Mouse (Mus musculus) lung, adult 2 months (tissue): ENCODE measurements around the gene Akr1cl. TPM values are rescaled to one million over a fixed set of nuclear protein-coding genes. Genes with fewer than 3 reads are reported as not detected.
"Not testable (repeated sequence)": the region's sequence is repeated elsewhere in the genome, so short reads cannot be mapped to it uniquely, and the experiment has no call there.

Source experiments
- DNase-seq: peaks from one replicate; pipeline ENCODE4 v3.0.0; 2022
- H3K4me1 ChIP-seq: fragments of 200-500 bp; 2 replicates; pipeline ENCODE4 v1.6.1; 2011; ENCODE audit warnings: low read length; ENCODE audit not compliant: control insufficient read depth, insufficient read depth
- H3K4me3 ChIP-seq: fragments of 200-500 bp; replicated peaks from 2 replicates; pipeline ENCODE3; 2011; ENCODE audit warnings: low read depth, mild to moderate bottlenecking, control low read depth, low read length; ENCODE audit errors: extremely low read depth
- CTCF ChIP-seq: fragments of 200-500 bp; IDR thresholded peaks from 2 replicates; pipeline ENCODE4 v1.5.1; 2011; ENCODE audit warnings: mild to moderate bottlenecking, low read length, control low read depth; ENCODE audit not compliant: insufficient read depth
- POLR2A ChIP-seq: fragments of 200-500 bp; IDR thresholded peaks from 2 replicates; pipeline ENCODE4 v1.6.1; 2011; ENCODE audit warnings: low read depth, mild to moderate bottlenecking, control low read depth, low read length, borderline replicate concordance; ENCODE audit errors: extremely low read depth
- WGBS: fragments of 180-500 bp; shearing (Covaris S2); methylation state at CpG from one replicate; pipeline ENCODE4 v1.1.7; 2018; 5-methylcytosine and 5-hydroxymethylcytosine counted together
- polyA plus RNA-seq: library from polyadenylated mRNA; depleted of rRNA; stranded (reverse); fragments of >200 nt; gene quantifications from 2 replicates; pipeline ENCODE4 v1.2.3, GENCODE M21; 2012; rRNA removed

Gene Akr1cl
- polyA plus RNA-seq, result not detected in 2 replicates

DNA sequence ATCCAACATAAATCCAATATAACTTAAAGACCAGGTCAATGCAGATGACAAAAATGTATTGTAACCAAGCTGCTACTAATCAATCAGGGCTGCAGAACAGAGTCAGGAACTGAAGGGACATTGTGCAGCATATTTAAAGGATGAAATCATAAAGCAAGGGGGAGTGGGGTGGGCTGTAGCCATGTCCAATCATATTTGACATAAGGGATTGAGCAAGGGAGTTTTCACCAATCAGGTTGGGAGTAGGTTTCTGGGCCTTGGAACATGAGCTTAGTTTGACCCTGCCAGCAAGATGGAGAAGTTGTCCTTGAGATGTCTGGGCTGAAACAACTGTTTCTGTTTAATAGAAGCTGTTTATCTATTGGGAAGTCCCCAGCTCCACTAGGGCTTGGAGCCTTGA is at the start of gene Akr1cl:
Gene Akr1cl, minus strand, starts transcription at position 119 of the 400 bp plus-strand sequence.
- TF ChIP-seq CTCF (no peak), POLR2A (no peak)
- DNase-seq, result no peak
- no peaks in the 10 kb centered on the region for H3K4me1 ChIP-seq
- H3K4me3 ChIP-seq, result no peak within 1 kb of the TSS

DNA sequence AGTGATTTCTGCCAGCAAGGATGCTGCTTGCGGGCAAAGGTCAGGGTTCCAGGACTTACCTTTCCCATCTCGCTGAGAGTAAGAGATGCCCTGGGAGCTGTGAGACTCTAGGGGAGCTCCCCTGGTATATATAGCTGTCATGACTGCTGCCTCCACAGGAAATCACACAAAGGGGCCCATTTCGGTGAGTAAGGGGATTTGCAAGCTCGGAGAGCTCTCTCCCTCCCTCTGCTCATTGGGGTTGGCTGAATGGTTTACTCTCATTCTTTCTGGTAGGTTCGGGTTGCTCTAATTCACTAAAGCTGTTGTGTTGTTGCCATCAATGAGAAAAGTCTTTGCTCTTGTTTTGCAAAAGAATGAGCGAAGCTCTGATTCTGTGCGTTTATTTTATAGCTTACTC is 49.6 kb upstream of the Akr1cl start, which contains the start of gene Crygb:
Gene Crygb, minus strand, starts transcription at position 101 of the 400 bp plus-strand sequence.
- WGBS, result 45% methylated on average over 7 of the region's 7 CpGs
- no peak for DNase-seq

DNA sequence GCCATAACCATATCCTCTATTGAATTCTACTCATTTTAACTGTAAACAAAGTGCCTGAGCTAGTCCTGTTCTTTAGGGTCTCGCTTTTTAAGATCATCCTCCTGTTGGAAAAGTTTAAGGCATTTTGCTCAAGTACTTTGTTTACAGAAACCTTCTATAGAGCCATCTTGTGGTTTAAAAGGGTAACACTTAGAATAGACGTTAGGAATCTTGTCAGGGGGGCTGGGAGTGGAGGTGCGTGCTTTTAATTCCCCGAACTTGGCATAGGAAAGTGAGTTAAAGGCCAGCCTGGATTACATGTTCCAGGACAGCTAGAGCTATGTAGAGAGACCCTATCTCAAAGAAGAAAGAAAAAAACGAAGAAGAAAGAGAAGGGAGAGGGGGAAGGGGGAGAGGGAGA is 43.0 kb upstream of the Akr1cl start:
- Histone ChIP-seq H3K4me3 (no peak overlapping the region), H3K4me1 (no peaks in the 10 kb centered on the region)
- DNase-seq, result no peak
- 17% methylated on average over 5 of the region's 5 CpGs for WGBS
- TF ChIP-seq CTCF (no peak), POLR2A (no peak)

More for the DNA sequence above, 49.6 kb upstream of the Akr1cl start, which contains the start of gene Crygb:
- TF ChIP-seq POLR2A (no peak), CTCF (no peak)
- H3K4me3 ChIP-seq, result no peak within 1 kb of the TSS
- H3K4me1 ChIP-seq, result no peaks in the 10 kb centered on the region

DNA sequence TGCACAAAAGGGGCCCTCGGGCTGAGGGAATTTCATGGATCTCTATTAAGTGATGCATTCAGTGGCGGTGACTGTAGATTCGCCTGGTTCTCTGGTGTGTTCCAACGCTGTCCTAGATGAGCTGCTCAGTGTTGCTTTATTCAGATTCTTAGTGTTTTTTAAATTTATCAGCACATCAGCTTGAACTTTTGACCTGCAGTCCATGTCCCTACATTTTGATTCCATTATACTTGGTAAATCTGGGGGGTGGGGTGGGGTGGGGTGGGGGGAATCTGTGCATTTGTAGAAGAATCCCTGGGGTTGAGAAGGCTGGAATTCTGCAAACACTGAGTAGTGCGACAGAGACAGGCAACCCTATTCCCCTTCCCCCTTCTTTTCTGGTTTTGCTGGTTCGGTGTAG is 41.0 kb upstream of the Akr1cl start, which contains the start of gene Crygc:
Gene Crygc, minus strand, starts transcription at position 101 of the 400 bp plus-strand sequence.
- no peak for DNase-seq
- no peaks in the 10 kb centered on the region for H3K4me1 ChIP-seq
- no peak for TF ChIP-seq CTCF
- TF ChIP-seq POLR2A, result no peak
- 65% methylated on average over 6 of the region's 6 CpGs for WGBS
- no peak within 1 kb of the TSS for H3K4me3 ChIP-seq

DNA sequence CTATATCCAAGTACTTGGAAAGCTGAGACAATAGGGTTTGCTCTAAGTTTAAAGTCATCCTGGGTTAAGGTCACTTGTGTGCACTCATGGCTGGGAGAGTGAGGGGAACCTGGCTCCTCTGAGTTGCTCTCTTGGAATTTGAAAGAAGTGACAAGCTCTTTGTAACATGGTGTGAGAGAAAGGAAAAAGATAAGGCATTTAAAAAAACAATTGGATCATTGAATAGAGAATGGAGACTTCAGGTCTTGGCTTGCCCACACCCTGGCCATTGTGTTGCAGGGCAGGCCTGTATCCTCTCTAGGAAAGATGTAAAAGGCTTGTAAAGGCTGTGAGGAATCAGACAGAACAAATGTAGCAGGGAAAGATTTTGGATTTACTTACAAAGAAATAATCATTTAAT is 35.3 kb upstream of the Akr1cl start:
- TF ChIP-seq POLR2A, result no peak
- no peak for TF ChIP-seq CTCF
- H3K4me3 ChIP-seq, result no peak overlapping the region

DNA sequence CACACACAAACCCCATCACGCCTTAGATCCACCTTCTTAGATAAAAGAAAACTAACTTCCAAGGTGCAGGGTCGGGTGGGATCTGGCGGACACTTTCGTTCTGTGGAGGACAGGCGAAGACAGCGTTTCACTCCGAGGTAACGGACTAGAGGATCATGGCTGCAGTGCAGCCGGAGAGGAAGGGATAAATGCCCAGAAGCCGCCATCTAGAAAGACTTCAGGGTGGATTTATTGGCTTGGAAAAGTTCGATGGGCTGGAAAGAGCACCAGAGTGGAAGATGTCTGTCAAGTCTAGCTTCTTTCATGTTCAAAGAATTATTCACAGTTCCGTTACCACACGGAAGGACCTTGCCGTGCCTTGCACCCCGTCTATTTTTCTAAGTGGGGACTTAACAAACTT is 31.6 kb upstream of the Akr1cl start:
- 84% methylated on average over 15 of the region's 15 CpGs for WGBS
- no peak for DNase-seq
- Histone ChIP-seq H3K4me1 (no peaks in the 10 kb centered on the region), H3K4me3 (no peak overlapping the region)
- TF ChIP-seq POLR2A (no peak), CTCF (no peak)

More for the DNA sequence above, 35.3 kb upstream of the Akr1cl start:
- no peak for DNase-seq
- no peaks in the 10 kb centered on the region for H3K4me1 ChIP-seq

DNA sequence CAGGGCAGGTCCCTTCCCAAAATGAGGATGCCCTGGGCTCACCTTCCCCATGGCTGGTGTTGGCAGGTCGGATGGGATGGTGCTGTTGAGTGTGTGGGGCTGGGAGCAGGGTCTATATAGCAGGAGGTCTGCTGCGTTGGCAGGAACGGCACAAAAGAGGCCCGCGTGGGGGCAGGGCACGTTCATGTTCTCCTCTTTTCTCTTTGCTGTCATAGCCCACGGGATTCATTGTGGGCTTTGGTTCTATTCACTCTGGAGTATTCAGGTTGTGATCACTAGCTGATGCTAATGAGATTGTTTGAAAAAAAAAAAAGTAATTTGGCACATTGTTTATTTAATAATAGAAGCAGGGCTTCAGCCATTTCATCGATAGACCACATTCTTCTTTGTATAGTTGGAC is 30.8 kb upstream of the Akr1cl start, which contains the start of gene Crygd:
Gene Crygd, minus strand, starts transcription at position 101 of the 400 bp plus-strand sequence.
- Histone ChIP-seq H3K4me1 (no peaks in the 10 kb centered on the region), H3K4me3 (no peak within 1 kb of the TSS)
- DNase-seq, result no peak
- WGBS, result 84% methylated on average over 8 of the region's 8 CpGs
- TF ChIP-seq CTCF (no peak), POLR2A (no peak)

DNA sequence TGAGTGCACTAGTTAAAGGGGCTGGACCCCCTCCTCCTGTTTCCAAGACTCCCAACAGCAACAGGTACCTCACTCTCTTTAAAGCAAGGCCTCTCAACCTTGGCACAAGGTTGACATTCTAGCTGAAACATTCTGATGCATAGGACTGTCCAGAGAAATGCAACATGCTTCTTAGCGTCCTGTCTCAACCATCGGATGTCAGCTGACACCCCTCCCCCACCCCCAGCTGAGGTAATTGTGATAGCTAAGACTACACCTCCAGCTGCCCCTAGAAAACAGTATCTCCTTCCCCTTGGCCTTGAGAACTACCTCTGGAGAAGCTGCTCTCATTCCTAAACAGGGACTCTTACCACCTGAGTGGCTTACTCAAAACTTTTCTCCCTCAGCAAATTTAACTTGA is 19.6 kb upstream of the Akr1cl start:
- no peak for TF ChIP-seq CTCF
- no peak for TF ChIP-seq POLR2A
- 26% methylated on average over 2 of the region's 2 CpGs for WGBS
- H3K4me1 ChIP-seq, result no peaks in the 10 kb centered on the region
- no peak for DNase-seq
- no peak overlapping the region for H3K4me3 ChIP-seq

DNA sequence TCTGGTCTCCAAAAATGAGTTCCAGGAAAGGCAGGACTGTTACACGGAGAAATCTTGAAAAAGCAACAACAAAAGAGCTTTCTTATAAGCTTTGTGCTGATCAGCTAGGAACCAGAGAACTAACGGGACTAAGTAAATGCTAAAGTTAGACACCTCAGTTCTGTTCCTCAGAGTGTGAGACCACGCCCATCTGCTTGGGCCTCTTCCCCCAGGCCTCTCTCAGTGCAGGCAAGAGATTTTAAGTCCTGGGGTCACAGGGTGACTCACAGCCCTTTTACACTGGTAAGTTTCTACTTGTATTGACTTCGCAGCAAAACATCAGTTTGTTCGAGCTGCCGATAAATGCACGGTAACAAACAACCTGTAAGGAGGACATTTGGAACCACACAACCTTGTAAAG is 19.1 kb upstream of the Akr1cl start:
- 65% methylated on average over 7 of the region's 7 CpGs for WGBS
- TF ChIP-seq POLR2A (no peak), CTCF (no peak)

DNA sequence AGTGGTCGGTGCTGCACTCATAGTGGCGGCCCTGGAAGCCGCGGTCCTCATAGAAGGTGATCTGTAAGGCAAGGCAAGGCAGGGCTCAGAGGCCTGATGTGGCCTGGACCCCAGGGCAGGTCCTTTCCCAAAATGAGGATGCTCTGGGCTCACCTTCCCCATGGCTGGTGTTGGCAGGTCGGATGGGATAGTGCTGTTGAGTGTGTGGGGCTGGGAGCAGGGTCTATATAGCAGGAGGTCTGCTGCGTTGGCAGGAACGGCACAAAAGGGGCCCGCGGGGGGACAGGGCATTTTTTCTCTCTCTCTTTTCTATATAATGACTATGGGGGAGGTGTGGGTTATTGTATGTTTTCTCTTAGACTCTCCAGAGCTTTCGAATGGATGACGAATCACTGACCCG is 18.4 kb upstream of the Akr1cl start, which contains the start of gene Cryge:
Gene Cryge, minus strand, starts transcription at position 198 of the 400 bp plus-strand sequence.
- not testable (repeated sequence) for DNase-seq, H3K4me3 ChIP-seq, H3K4me1 ChIP-seq
- 57% methylated on average over 12 of the region's 12 CpGs for WGBS

More for the DNA sequence above, 19.1 kb upstream of the Akr1cl start:
- DNase-seq, result no peak
- no peaks in the 10 kb centered on the region for H3K4me1 ChIP-seq
- no peak overlapping the region for H3K4me3 ChIP-seq
